Mouse (Mus musculus): Measurements from ENCODE around the gene Serpine1.

DNA sequence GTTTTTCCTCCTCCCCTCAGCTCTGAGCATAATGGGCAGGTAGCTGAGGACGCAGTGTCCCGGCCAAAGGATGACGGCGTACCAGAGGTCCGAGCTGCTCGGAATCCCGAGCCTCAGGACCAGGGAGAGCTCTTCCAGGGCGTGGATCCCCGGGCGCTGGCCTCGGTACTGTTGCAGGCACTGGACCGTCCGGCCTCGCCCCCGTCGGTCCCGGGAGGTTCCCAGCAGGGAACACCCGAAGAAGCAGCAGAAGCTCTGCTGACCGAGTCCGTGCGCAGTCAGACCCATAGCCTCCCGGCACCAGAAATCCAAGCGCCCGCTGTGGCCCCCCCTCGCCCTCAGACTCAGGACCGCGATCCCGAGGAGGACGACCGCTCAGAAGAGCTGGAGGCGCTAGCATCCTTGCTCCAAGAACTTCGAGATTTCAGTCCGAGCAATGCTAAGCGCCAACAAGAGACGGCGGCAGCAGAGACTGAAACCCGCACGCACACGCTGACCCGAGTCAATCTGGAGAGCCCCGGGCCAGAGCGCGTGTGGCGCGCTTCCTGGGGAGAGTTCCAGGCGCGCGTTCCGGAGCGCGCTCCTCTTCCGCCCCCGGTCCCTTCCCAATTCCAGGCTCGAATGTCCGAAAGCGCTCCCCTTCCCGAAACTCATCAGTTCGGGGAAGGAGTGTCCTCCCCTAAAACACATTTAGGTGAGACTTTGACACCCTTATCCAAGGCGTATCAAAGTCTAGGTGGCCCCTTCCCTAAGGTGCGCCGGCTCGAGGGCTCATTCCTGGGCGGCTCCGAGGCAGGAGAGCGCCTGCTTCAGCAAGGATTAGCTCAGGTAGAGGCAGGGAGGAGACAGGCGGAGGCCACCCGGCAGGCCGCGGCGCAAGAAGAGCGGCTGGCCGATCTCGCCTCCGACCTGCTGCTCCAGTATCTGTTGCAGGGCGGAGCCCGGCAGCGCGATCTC is 40.7 kb downstream of the Serpine1 start:
- TF ChIP-seq POLR2A (IDR thresholded peaks at IDR 0.05; ENCODE audit: borderline replicate concordance, low read depth, low read length) (no peak), CTCF (IDR thresholded peaks at IDR 0.05; ENCODE audit: low read depth, low read length) (no peak)
